Mouse (Mus musculus) Muller cell, postnatal 12 days (primary cell): ENCODE results near the gene Gm28230.

Source experiments
- DNase-seq: peaks from one replicate; pipeline ENCODE4 v3.0.0-alpha.2; 2015; ENCODE audit errors: inconsistent ontology term

Gene Gm28230

GRCm38 (mm10) chr2:74722949-74723348 lies 3.6 kb upstream of the Gm28230 start:
- no peak for DNase-seq

GRCm38 (mm10) chr2:74724244-74725015 lies 2.1 kb upstream of the Gm28230 start:
- no peak for DNase-seq

GRCm38 (mm10) chr2:74725171-74725570 lies 1.4 kb upstream of the Gm28230 start:
- no peak for DNase-seq

- DNase-seq, result no peak
Measured at GRCm38 (mm10) chr2:74726973-74727639, 578 bp downstream of the Gm28230 start.

GRCm38 (mm10) chr2:74727640-74728302 lies 1.2 kb downstream of the Gm28230 start:
- no peak for DNase-seq

GRCm38 (mm10) chr2:74728303-74728680 lies 1.8 kb downstream of the Gm28230 start:
- no peak for DNase-seq

- DNase-seq, result no peak
Measured at GRCm38 (mm10) chr2:74730331-74730730, 3.8 kb downstream of the Gm28230 start.

- no peak for DNase-seq
Measured at GRCm38 (mm10) chr2:74731055-74731454, 4.5 kb downstream of the Gm28230 start.

- DNase-seq, result no peak
Measured at GRCm38 (mm10) chr2:74731799-74732512, 5.4 kb downstream of the Gm28230 start.

GRCm38 (mm10) chr2:74732513-74733316 lies 6.2 kb downstream of the Gm28230 start:
- no peak for DNase-seq

- no peak for DNase-seq
Measured at GRCm38 (mm10) chr2:74733317-74733661, 6.8 kb downstream of the Gm28230 start.

GRCm38 (mm10) chr2:74733765-74734164 lies 7.2 kb downstream of the Gm28230 start:
- no peak for DNase-seq

GRCm38 (mm10) chr2:74734451-74734850 lies 7.9 kb downstream of the Gm28230 start:
- no peak for DNase-seq

- DNase-seq, result no peak
Measured at GRCm38 (mm10) chr2:74734996-74735811, 8.7 kb downstream of the Gm28230 start.

- no peak for DNase-seq
Measured at GRCm38 (mm10) chr2:74735851-74736687, 9.5 kb downstream of the Gm28230 start.

- no peak for DNase-seq
Measured at GRCm38 (mm10) chr2:74736688-74737577, 10.4 kb downstream of the Gm28230 start.

GRCm38 (mm10) chr2:74737578-74738070 lies 11.1 kb downstream of the Gm28230 start:
- DNase-seq, result no peak
